Mouse (Mus musculus) cerebellum, postnatal 36 days (tissue): ENCODE measurements at regions not wholly inside any gene's neighbourhood (a gene's known extent, or its start where the extent isn't known, plus 50 kb on each side); places are given as distances from the start of the nearest gene placed in this dataset.

Experiments used
- DNase-seq, 2 experiments: peaks; one replicate each; pipeline ENCODE4 v3.0.0; 2021 to 2022; ENCODE audit warnings: mixed read lengths in 2 of 2

DNA sequence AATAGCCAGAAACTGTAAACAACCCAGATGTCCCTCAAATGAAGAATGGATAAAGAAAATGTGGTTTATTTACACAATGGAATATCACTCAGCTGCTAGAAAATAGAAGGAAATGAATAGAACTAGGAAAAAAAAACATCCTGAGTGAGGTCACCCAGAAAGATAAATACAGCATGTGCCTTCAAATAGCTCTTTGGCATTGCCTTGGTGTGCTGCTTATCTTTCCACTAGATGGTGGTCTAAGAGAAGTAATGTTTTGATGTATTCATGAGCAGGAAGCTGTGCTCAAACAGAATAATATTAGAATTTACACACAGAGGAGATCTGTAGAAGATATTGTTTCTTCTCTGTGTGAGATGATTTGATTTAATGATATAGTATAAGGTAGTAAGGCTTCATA lies 78.8 kb downstream of the Zfp619 start:
- no peak for DNase-seq

- no peak for DNase-seq
Measured at GRCm38 (mm10) chr7:39613767-39614166, 96.2 kb downstream of the Zfp619 start.

DNA sequence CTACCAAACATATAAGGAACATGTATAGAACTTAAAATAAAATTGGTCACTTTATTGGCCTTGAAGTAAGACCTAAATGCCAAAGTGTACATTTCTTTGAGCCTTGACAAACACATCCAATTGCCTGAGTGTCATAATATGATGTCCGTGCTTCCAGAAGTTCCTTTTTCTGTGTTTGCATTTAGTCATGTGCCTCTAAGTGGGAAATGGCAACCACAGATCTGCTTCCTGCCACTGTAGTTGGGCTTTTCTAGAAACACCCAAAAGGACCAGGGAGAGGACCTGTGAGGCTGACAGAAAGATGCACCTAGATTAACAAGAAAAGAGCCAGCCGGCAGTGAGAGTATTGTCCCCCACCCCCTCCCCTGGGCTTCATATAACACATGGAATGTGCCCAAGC lies 97.5 kb downstream of the Zfp619 start:
- no peak for DNase-seq

DNA sequence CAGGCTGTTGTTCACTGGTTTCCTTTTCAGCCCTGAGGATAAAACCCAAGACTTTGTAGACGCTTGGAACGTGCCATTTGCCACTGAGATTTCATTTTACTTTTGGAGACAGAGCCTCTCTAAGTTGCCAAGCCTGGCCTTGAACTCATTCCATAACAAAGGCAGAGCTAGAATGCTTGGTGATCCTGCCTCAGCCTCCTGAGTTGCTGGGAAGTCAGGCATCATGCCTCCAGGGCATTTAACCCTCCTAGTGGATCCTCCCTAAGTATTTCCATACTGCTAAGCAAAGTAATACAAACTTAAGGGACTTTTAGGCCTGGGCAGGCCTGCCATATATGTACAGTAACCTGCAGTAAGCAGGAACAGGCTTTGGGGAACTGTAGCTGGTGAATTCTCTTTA lies 104.2 kb downstream of the Zfp619 start:
- no peak for DNase-seq

- no peak for DNase-seq
Measured at GRCm38 (mm10) chr7:39632836-39633235, 115.3 kb downstream of the Zfp619 start.

DNA sequence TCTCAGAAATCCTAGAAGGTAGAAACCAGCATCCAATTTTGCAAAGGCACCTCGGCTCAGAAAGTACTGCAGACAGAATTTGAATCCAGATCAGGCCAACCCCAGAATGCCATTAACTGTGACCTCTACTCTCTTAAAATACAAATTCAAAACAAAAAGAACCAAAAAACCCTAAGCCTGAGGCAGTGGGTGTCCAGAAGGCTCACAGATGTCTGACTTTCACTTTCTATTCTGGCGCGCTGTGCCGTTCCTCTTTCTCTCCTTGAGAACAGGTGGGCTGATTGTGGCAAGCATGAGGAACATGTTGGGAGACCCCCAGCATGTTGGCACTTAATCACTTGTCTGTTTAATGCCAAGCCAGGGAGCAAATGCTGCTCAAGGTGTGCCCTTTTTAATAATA lies 124.8 kb downstream of the Zfp619 start:
- no peak for DNase-seq

DNA sequence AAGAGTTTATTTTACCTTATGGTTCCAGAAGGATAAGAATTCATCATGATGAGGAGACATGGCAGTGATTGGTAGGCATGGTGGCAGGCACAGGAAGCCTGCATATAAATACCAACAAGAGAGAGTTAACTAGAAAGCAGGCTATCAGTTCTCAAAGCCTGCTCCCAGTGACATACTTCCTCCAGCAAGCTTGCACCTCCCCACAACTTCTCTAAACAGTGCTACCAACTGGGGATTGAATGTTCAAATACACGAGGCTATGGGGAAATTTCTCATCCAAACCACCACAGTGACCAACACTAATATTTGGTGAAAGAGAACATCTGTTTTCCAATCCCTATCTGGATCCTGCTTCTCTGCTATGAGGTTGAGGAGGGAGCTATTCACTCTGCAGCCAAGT lies 125.8 kb downstream of the Zfp619 start:
- no peak for DNase-seq

GRCm38 (mm10) chr7:39650483-39651102 lies 133.0 kb downstream of the Zfp619 start:
- no peak for DNase-seq

- no peak for DNase-seq
Measured at GRCm38 (mm10) chr7:39654563-39655286, 137.2 kb downstream of the Zfp619 start.

GRCm38 (mm10) chr7:39655287-39655652 lies 137.7 kb downstream of the Zfp619 start:
- DNase-seq: peak; percentile 37 to 46

- peak in 1 of 2 experiments; percentile 3 for DNase-seq
Measured at GRCm38 (mm10) chr7:39655709-39656397, 138.3 kb downstream of the Zfp619 start.

DNA sequence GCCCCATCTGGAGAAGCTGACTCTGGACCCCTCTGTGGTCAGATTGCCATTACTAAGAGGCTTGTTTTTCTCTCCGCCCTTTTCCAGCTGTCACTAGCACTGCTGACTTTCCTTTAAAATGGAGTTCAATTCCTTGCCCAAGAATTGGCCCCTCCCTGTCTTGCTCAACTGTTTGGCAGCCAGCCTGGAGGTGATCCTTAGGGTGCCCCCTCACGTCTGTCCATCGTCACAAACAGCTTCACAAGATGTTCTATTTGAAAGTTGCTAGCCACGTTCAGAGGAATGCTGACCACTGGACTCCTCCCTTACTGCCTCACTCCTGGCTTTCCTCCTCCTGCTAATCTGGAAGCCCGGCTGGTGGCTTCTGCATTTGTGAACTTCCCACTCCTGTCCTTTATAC lies 142.0 kb downstream of the Zfp619 start:
- no peak for DNase-seq

GRCm38 (mm10) chr7:39675124-39675846 lies 157.7 kb downstream of the Zfp619 start:
- DNase-seq: no peak

DNA sequence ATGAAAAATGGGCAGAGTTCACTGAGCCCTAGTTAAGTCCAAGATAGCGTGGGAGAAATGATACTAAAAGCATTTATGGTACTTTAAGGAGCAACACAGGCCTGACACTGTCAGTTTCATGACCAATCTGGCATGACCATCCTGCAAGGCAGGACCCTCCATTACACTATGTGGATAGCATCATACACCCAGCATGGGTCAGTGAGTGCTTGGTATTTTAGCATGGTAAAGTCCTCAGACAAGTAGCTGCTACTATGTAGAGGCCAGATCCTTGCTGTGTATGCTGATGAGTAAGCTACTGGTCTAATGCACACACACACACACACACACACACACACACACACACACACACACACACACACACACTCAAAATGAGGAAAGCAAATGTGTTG lies 158.3 kb downstream of the Zfp619 start:
- no peak for DNase-seq

- no peak for DNase-seq
Measured at GRCm38 (mm10) chr7:39680411-39680810, 162.8 kb downstream of the Zfp619 start.

DNA sequence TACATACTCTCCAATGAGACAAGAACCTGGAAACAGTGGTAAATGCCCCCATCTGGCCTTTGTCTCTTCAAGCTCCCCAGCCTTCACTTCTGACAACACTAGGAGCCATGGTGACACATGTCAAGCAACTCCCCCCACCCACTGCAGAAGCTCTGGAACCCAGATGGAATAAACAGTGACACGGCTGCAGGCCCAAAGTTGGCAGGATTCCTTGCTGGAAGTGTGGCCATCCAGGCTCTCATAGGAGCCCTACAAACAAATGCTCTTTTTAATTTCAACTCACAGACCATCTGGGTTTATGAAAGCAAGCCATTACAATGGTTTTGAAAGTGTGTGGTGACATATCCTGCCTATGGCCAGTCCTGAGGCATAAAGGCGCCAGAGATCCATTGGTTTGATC lies 179.0 kb downstream of the Zfp619 start:
- DNase-seq: no peak

DNA sequence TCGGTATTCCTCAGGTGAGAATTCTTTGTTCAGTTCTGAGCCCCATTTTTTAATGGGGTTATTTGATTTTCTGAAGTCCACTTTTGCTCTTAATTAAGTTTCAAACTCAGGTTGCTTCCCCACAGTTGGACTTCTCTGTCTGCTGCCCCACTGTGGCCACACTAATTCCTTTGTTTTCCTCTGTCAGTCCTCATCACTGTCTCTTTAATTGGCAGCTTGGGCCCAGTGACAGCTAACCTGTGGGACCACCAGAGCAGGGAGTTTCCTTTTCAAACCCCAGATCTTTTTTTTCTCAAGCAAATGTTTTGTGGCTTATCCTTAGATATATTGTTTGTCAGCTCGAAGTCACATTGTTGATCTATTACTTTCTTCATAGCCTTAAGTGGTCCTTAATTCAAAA lies 183.9 kb downstream of the Zfp619 start:
- no peak for DNase-seq

GRCm38 (mm10) chr7:39705118-39706095 lies 187.8 kb downstream of the Zfp619 start:
- DNase-seq: no peak

DNA sequence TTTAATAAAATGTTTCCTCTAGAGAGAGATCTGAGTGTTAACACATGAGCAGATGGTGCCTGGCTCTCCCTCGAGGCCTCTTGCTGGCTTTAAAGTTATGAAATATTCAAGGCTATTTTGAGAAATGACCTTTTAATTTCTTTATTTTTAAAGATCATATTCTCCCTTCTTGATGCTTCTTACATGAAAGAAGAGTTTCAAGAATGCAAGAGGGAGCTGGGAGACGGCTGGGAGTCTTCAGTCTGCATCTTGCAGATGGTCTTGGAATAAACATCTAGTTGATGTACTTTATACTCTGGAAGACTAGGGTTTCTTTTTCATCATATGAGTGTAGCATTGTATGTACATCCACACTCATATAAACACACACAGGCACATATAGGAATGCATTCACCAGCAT lies 189.0 kb downstream of the Zfp619 start:
- no peak for DNase-seq

- DNase-seq: no peak
Measured at GRCm38 (mm10) chr7:39716340-39717150, 199.0 kb downstream of the Zfp619 start.

DNA sequence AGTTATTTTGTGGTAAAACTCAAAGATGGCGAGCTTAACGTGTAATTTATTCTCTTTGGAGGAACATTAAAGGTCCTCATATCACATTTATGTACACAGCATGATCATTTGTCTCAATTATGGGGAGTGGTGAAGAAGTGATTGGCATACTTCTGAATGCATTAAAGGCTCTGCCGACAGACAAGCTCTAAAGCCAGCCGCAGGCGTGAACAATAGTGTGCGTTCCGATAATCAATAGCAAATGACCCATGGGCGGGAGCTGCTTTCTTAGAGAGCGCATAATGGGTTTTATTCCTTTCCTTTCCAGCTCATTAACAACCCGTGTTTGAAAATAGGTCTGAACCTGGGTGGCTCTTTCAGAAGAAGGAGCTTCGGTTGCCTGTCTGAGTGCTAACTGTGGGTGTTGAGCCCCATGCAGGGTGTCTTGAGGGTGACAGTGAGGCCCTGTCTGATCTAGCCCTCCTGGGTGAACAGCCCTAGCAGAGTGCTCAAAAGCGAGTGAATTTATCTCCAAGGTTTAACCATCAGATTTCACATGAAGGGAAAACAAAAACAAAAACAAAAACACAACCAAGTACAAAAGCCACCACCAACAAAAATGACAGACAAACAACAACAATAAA lies 210.5 kb downstream of the Zfp619 start:
- no peak for DNase-seq
